Mouse (Mus musculus): ENCODE results near the gene Bod1. TPM values are rescaled to one million over a fixed set of nuclear protein-coding genes. Genes with fewer than 3 reads are reported as not detected.

Gene Bod1
- polyA plus RNA-seq, 1 experiment from 2014 or later: 13.8 TPM

- WGBS (ENCODE audit: insufficient replicate concordance): 39% methylated on average over 3 of the region's 3 CpGs
- no peak for ATAC-seq
Measured at GRCm38 (mm10) chr11:31641066-31641810, 30.4 kb downstream of the Bod1 start.

GRCm38 (mm10) chr11:31640187-31640586, 31.5 kb downstream of the Bod1 start:
- WGBS (ENCODE audit: insufficient replicate concordance): 46% methylated on average over 5 of the region's 5 CpGs

More at GRCm38 (mm10) chr11:31641066-31641810, 30.4 kb downstream of the Bod1 start:
- Histone ChIP-seq H3K36me3 (replicated peaks; ENCODE audit: insufficient read depth, low read length) (no peaks in the 10 kb centered on the region), H3K9me3 (ENCODE audit: low read length) (no peaks in the 10 kb centered on the region), H3K27me3 (ENCODE audit: insufficient read depth, low read length) (no peaks in the 10 kb centered on the region), H3K27ac (ENCODE audit: low read depth) (no peak overlapping the region), H3K9ac (replicated peaks) (no peak overlapping the region), H3K4me2 (ENCODE audit: low read depth, low read length) (no peak overlapping the region), H3K4me3 (ENCODE audit: low read depth, low read length) (no peak overlapping the region), H3K4me1 (ENCODE audit: insufficient read depth) (no peaks in the 10 kb centered on the region)
- TF ChIP-seq EP300 (IDR thresholded peaks at IDR 0.05; ENCODE audit: low read depth) (no peak), CTCF (IDR thresholded peaks at IDR 0.05; ENCODE audit: low read depth) (peak; percentile 35)
- DNase-seq: no peak

GRCm38 (mm10) chr11:31637788-31638373, 33.8 kb downstream of the Bod1 start:
- WGBS (ENCODE audit: insufficient replicate concordance): 26% methylated on average over 10 of the region's 10 CpGs
- Histone ChIP-seq H3K27ac (ENCODE audit: low read depth) (no peak overlapping the region), H3K4me1 (ENCODE audit: insufficient read depth) (no peaks in the 10 kb centered on the region), H3K27me3 (ENCODE audit: insufficient read depth, low read length) (no peaks in the 10 kb centered on the region), H3K36me3 (replicated peaks; ENCODE audit: insufficient read depth, low read length) (no peaks in the 10 kb centered on the region), H3K9me3 (ENCODE audit: low read length) (no peaks in the 10 kb centered on the region), H3K9ac (replicated peaks) (no peak overlapping the region), H3K4me3 (ENCODE audit: low read depth, low read length) (no peak overlapping the region), H3K4me2 (ENCODE audit: low read depth, low read length) (no peak overlapping the region)
- peak; percentile 50; the same call in 1 of the 2 replicates for ATAC-seq
- TF ChIP-seq EP300 (IDR thresholded peaks at IDR 0.05; ENCODE audit: low read depth) (no peak), CTCF (IDR thresholded peaks at IDR 0.05; ENCODE audit: low read depth) (peak; percentile 86)
- peak; percentile 79 for DNase-seq

More at GRCm38 (mm10) chr11:31640187-31640586, 31.5 kb downstream of the Bod1 start:
- H3K9ac ChIP-seq (replicated peaks): no peak overlapping the region
- no peak for TF ChIP-seq CTCF (IDR thresholded peaks at IDR 0.05; ENCODE audit: low read depth)
- no peak for TF ChIP-seq EP300 (IDR thresholded peaks at IDR 0.05; ENCODE audit: low read depth)
- H3K4me3 ChIP-seq (ENCODE audit: low read depth, low read length): no peak overlapping the region
- H3K27me3 ChIP-seq (ENCODE audit: insufficient read depth, low read length): no peaks in the 10 kb centered on the region
- H3K9me3 ChIP-seq (ENCODE audit: low read length): no peaks in the 10 kb centered on the region
- no peaks in the 10 kb centered on the region for H3K4me1 ChIP-seq (ENCODE audit: insufficient read depth)
- ATAC-seq (no peak), DNase-seq (no peak)
- no peak overlapping the region for H3K4me2 ChIP-seq (ENCODE audit: low read depth, low read length)
- H3K27ac ChIP-seq (ENCODE audit: low read depth): no peak overlapping the region
- H3K36me3 ChIP-seq (replicated peaks; ENCODE audit: insufficient read depth, low read length): no peaks in the 10 kb centered on the region

- no peak overlapping the region for H3K4me3 ChIP-seq (ENCODE audit: low read depth, low read length)
- TF ChIP-seq EP300 (IDR thresholded peaks at IDR 0.05; ENCODE audit: low read depth): no peak
- no peak for TF ChIP-seq CTCF (IDR thresholded peaks at IDR 0.05; ENCODE audit: low read depth)
- no peaks in the 10 kb centered on the region for H3K27me3 ChIP-seq (ENCODE audit: insufficient read depth, low read length)
- DNase-seq: no peak
- no peaks in the 10 kb centered on the region for H3K9me3 ChIP-seq (ENCODE audit: low read length)
- no peak overlapping the region for H3K27ac ChIP-seq (ENCODE audit: low read depth)
- no peaks in the 10 kb centered on the region for H3K4me1 ChIP-seq (ENCODE audit: insufficient read depth)
- ATAC-seq: no peak
- no peak overlapping the region for H3K9ac ChIP-seq (replicated peaks)
- H3K4me2 ChIP-seq (ENCODE audit: low read depth, low read length): no peak overlapping the region
- 85% methylated on average over 5 of the region's 5 CpGs for WGBS (ENCODE audit: insufficient replicate concordance)
- no peaks in the 10 kb centered on the region for H3K36me3 ChIP-seq (replicated peaks; ENCODE audit: insufficient read depth, low read length)
Measured at GRCm38 (mm10) chr11:31628700-31629099, 43.0 kb downstream of the Bod1 start.

GRCm38 (mm10) chr11:31620796-31621195, 50.9 kb downstream of the Bod1 start:
- H3K9me3 ChIP-seq (ENCODE audit: low read length): no peaks in the 10 kb centered on the region
- H3K36me3 ChIP-seq (replicated peaks; ENCODE audit: insufficient read depth, low read length): no peaks in the 10 kb centered on the region
- H3K27me3 ChIP-seq (ENCODE audit: insufficient read depth, low read length): no peaks in the 10 kb centered on the region
- ATAC-seq (no peak), DNase-seq (no peak)
- WGBS (ENCODE audit: insufficient replicate concordance): 51% methylated on average over 2 of the region's 2 CpGs
- no peak overlapping the region for H3K9ac ChIP-seq (replicated peaks)
- H3K27ac ChIP-seq (ENCODE audit: low read depth): no peak overlapping the region
- no peak overlapping the region for H3K4me3 ChIP-seq (ENCODE audit: low read depth, low read length)
- no peak overlapping the region for H3K4me2 ChIP-seq (ENCODE audit: low read depth, low read length)
- H3K4me1 ChIP-seq (ENCODE audit: insufficient read depth): no peaks in the 10 kb centered on the region
- no peak for TF ChIP-seq EP300 (IDR thresholded peaks at IDR 0.05; ENCODE audit: low read depth)
- TF ChIP-seq CTCF (IDR thresholded peaks at IDR 0.05; ENCODE audit: low read depth): no peak

- ATAC-seq (no peak), DNase-seq (no peak)
- H3K4me1 ChIP-seq (ENCODE audit: insufficient read depth): no peaks in the 10 kb centered on the region
- H3K4me2 ChIP-seq (ENCODE audit: low read depth, low read length): no peak overlapping the region
- H3K9me3 ChIP-seq (ENCODE audit: low read length): no peaks in the 10 kb centered on the region
- 30% methylated on average over 3 of the region's 3 CpGs for WGBS (ENCODE audit: insufficient replicate concordance)
- H3K36me3 ChIP-seq (replicated peaks; ENCODE audit: insufficient read depth, low read length): no peaks in the 10 kb centered on the region
- TF ChIP-seq EP300 (IDR thresholded peaks at IDR 0.05; ENCODE audit: low read depth): no peak
- TF ChIP-seq CTCF (IDR thresholded peaks at IDR 0.05; ENCODE audit: low read depth): no peak
- H3K9ac ChIP-seq (replicated peaks): no peak overlapping the region
- H3K27me3 ChIP-seq (ENCODE audit: insufficient read depth, low read length): no peaks in the 10 kb centered on the region
- H3K27ac ChIP-seq (ENCODE audit: low read depth): no peak overlapping the region
- no peak overlapping the region for H3K4me3 ChIP-seq (ENCODE audit: low read depth, low read length)
Measured at GRCm38 (mm10) chr11:31617797-31618196, 53.9 kb downstream of the Bod1 start.
